32 mouse cellular contexts compared by ENCODE assay signal in the genomic region with DNA sequence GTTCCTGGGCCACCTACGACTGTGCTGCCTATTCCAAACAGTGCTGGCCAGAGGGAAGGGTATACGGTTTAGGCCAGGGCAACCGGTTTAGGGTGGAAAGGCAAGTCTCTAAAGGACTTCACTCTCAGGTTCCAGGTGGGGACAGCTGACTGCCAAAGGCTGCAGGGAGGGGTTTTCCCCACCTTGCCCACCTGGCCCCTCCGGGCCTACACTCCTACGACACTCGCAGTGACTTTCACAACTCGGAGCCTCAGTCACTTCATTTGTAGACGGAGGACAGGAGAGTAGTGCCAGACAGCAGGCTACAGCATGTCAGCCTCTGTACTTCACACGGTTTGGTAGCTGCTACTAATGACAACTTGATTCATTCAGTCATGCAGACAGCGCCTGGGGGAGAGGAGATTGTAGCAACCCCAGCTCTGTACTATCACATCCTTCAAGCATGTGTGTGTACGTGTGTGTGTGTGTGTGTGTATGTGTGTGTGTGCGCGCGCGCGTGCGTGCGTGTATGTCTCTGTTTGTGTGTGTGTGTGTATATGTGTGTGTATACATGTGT. TPM values are rescaled to one million over a fixed set of nuclear protein-coding genes. Genes with fewer than 3 reads are reported as not detected.
A peak's percentile ranks its signal among the peaks of the same experiment; 100 is the strongest.
DNase-seq lines count a peak whose midpoint lies in the region; ATAC-seq and TF ChIP-seq lines count a peak whose summit lies in the region.
"Had no signal": no experiment of that assay in that cellular context is flagged by ENCODE, and none has a peak within 500 bp of the region (broad histone marks: within the 10 kb centered on the region; RNA-seq: fewer than 3 reads in every experiment).

No protein-coding gene starts in this region.

- H3K4me3 ChIP-seq in kidney, postnatal 0 days (replicated peaks; ENCODE audit: low read depth, low read length), result no peak overlapping the region
- no peak overlapping the region for H3K4me3 ChIP-seq in kidney, adult 2 months (ENCODE audit: insufficient read depth, low read depth, low read length)
- H3K4me3 ChIP-seq in embryonic facial prominence, embryonic 14.5 days (ENCODE audit: low read depth, low read length), result no peak overlapping the region
- no peak overlapping the region for H3K4me3 ChIP-seq in limb, embryonic 14.5 days (replicated peaks; ENCODE audit: low read length)
- no peak overlapping the region for H3K4me3 ChIP-seq in forebrain, embryonic 10.5 days
- H3K4me3 ChIP-seq: gastrocnemius, adult 2 months; heart, embryonic 15.5 days; liver, embryonic 12.5 days; megakaryocyte, embryonic 14.5 days; midbrain, embryonic 13.5 days had no signal

- H3K27ac ChIP-seq in kidney, postnatal 0 days, result no peak overlapping the region
- no peak overlapping the region for H3K27ac ChIP-seq in kidney, adult 2 months (ENCODE audit: insufficient read depth, low read depth, low read length)
- no peak overlapping the region for H3K27ac ChIP-seq in embryonic facial prominence, embryonic 14.5 days (replicated peaks; ENCODE audit: low read depth, low read length)
- H3K27ac ChIP-seq in limb, embryonic 14.5 days (replicated peaks; ENCODE audit: low read depth, low read length), result no peak overlapping the region
- H3K27ac ChIP-seq in forebrain, embryonic 10.5 days, result no peak overlapping the region
- H3K27ac ChIP-seq: gastrocnemius, adult 2 months; liver, embryonic 12.5 days; midbrain, embryonic 13.5 days had no signal

- TF ChIP-seq POLR2A in kidney, adult 2 months (IDR thresholded peaks at IDR 0.05; ENCODE audit: low read depth, low read length), result no peak
- TF ChIP-seq POLR2A in limb, embryonic 14.5 days (IDR thresholded peaks at IDR 0.05; ENCODE audit: borderline replicate concordance, extremely low read depth, insufficient read depth, insufficient read length), result no peak

- no peak for ATAC-seq in kidney, postnatal 0 days (replicated peaks; ENCODE audit: low FRiP score, low read depth)
- peak; percentile 68; the same call in 1 of the 2 replicates for ATAC-seq in embryonic facial prominence, embryonic 14.5 days (ENCODE audit: low read depth)
- no peak for ATAC-seq in limb, embryonic 14.5 days (ENCODE audit: low FRiP score, low read depth)
- ATAC-seq: forebrain, embryonic 16.5 days; hindbrain, embryonic 16.5 days; liver, embryonic 12.5 days; liver, postnatal 0 days; midbrain, embryonic 13.5 days had no signal

- no peaks in the 10 kb centered on the region for H3K27me3 ChIP-seq in kidney, postnatal 0 days (ENCODE audit: insufficient read depth, low read length)
- no peaks in the 10 kb centered on the region for H3K27me3 ChIP-seq in kidney, adult 2 months (replicated peaks; ENCODE audit: control insufficient read depth, insufficient read depth, low read length)
- no peaks in the 10 kb centered on the region for H3K27me3 ChIP-seq in embryonic facial prominence, embryonic 14.5 days (replicated peaks; ENCODE audit: control insufficient read depth, insufficient read depth, low read length)
- H3K27me3 ChIP-seq in limb, embryonic 14.5 days (ENCODE audit: control insufficient read depth, insufficient read depth, low read length), result no peaks in the 10 kb centered on the region
- H3K27me3 ChIP-seq in forebrain, embryonic 10.5 days (ENCODE audit: poor library complexity, severe bottlenecking), result no peaks in the 10 kb centered on the region
- H3K27me3 ChIP-seq: heart, embryonic 15.5 days; megakaryocyte, embryonic 14.5 days; midbrain, embryonic 13.5 days had no signal

- H3K4me2 ChIP-seq in kidney, postnatal 0 days (ENCODE audit: low read length), result no peak overlapping the region
- no peak overlapping the region for H3K4me2 ChIP-seq in embryonic facial prominence, embryonic 14.5 days (ENCODE audit: low read depth, low read length)
- H3K4me2 ChIP-seq in limb, embryonic 14.5 days (replicated peaks; ENCODE audit: low read depth, low read length, severe bottlenecking), result no peak overlapping the region
- H3K4me2 ChIP-seq: heart, embryonic 15.5 days; liver, embryonic 12.5 days; midbrain, embryonic 13.5 days had no signal

- H3K36me3 ChIP-seq in kidney, postnatal 0 days (ENCODE audit: insufficient read depth, low read length), result no peaks in the 10 kb centered on the region
- no peaks in the 10 kb centered on the region for H3K36me3 ChIP-seq in kidney, adult 2 months (ENCODE audit: control insufficient read depth, insufficient read depth, low read length)
- no peaks in the 10 kb centered on the region for H3K36me3 ChIP-seq in embryonic facial prominence, embryonic 14.5 days (ENCODE audit: control insufficient read depth, insufficient read depth, low read length)
- no peaks in the 10 kb centered on the region for H3K36me3 ChIP-seq in limb, embryonic 14.5 days (ENCODE audit: control insufficient read depth, insufficient read depth, low read length)
- no peaks in the 10 kb centered on the region for H3K36me3 ChIP-seq in forebrain, embryonic 10.5 days (replicated peaks)
- H3K36me3 ChIP-seq: heart, embryonic 15.5 days; liver, embryonic 12.5 days; midbrain, embryonic 13.5 days had no signal

- H3K9ac ChIP-seq in kidney, postnatal 0 days (ENCODE audit: low read depth, low read length), result peak overlapping the region; percentile 1; the same call in 1 of the 2 replicates
- H3K9ac ChIP-seq in embryonic facial prominence, embryonic 14.5 days (ENCODE audit: low read depth, low read length), result no peak overlapping the region
- H3K9ac ChIP-seq in limb, embryonic 14.5 days (ENCODE audit: low read depth, low read length, severe bottlenecking), result no peak overlapping the region
- H3K9ac ChIP-seq: heart, embryonic 15.5 days; liver, embryonic 12.5 days; liver, postnatal 0 days; midbrain, embryonic 13.5 days had no signal

- peaks cover 15% of the 10 kb centered on the region for H3K4me1 ChIP-seq in kidney, postnatal 0 days (replicated peaks; ENCODE audit: insufficient read depth, low read length)
- H3K4me1 ChIP-seq in kidney, adult 2 months (ENCODE audit: control insufficient read depth, insufficient read depth, low read length), result 0 out of 2 replicates have a peak, but pooled peaks cover 2% of the 10 kb centered on the region
- peaks cover 18% of the 10 kb centered on the region for H3K4me1 ChIP-seq in embryonic facial prominence, embryonic 14.5 days (ENCODE audit: control insufficient read depth, insufficient read depth, low read length)
- H3K4me1 ChIP-seq in limb, embryonic 14.5 days (ENCODE audit: control insufficient read depth, insufficient read depth, low read length), result peaks cover 20% of the 10 kb centered on the region
- peaks cover 19% of the 10 kb centered on the region for H3K4me1 ChIP-seq in forebrain, embryonic 10.5 days

- no peak for DNase-seq in kidney, postnatal 0 days (ENCODE audit: low spot score)
- DNase-seq in kidney, adult 2 months, result no peak
- DNase-seq in retina, postnatal 1 day, result peak; percentile 73
- no peak for DNase-seq in retina, embryonic 14.5 days (ENCODE audit: low spot score)
- DNase-seq in embryonic facial prominence, embryonic 14.5 days (ENCODE audit: low spot score), result peak; percentile 78
- peak; percentile 42 for DNase-seq in limb, embryonic 14.5 days (ENCODE audit: low spot score)
- no peak for DNase-seq in forebrain, embryonic 10.5 days (ENCODE audit: extremely low spot score, low spot score)
- DNase-seq: adrenal gland, postnatal 36 days; B cell, adult 2 months; cerebellum, adult 18-20 months; cerebellum, postnatal 25 days; gastrocnemius, adult 2 months; kidney, adult 18-20 months; kidney, postnatal 10 days; layer of hippocampus, adult 9-11 months; liver, postnatal 0 days; right cerebral cortex, postnatal 25 days; spleen, adult 18-20 months; thymus, adult 2 months; thymus, postnatal 36 days had no signal

- no peaks in the 10 kb centered on the region for H3K9me3 ChIP-seq in kidney, postnatal 0 days (replicated peaks; ENCODE audit: low read length)
- no peaks in the 10 kb centered on the region for H3K9me3 ChIP-seq in embryonic facial prominence, embryonic 14.5 days (ENCODE audit: control insufficient read depth, low read length)
- no peaks in the 10 kb centered on the region for H3K9me3 ChIP-seq in limb, embryonic 14.5 days (ENCODE audit: control insufficient read depth, low read length)
- H3K9me3 ChIP-seq in forebrain, embryonic 10.5 days, result no peaks in the 10 kb centered on the region
- H3K9me3 ChIP-seq: heart, embryonic 15.5 days; liver, embryonic 12.5 days; megakaryocyte, embryonic 14.5 days; midbrain, embryonic 13.5 days had no signal

- 77% methylated on average over 18 of the region's 18 CpGs for WGBS in kidney, postnatal 0 days
- 86% methylated on average over 18 of the region's 18 CpGs for WGBS in kidney, adult 2 months
- 74% methylated on average over 18 of the region's 18 CpGs for WGBS in embryonic facial prominence, embryonic 14.5 days
- WGBS in limb, embryonic 14.5 days, result 77% methylated on average over 18 of the region's 18 CpGs
- WGBS in forebrain, embryonic 10.5 days, result 88% methylated on average over 18 of the region's 18 CpGs

- TF ChIP-seq CTCF in kidney, postnatal 0 days (IDR thresholded peaks at IDR 0.05; ENCODE audit: low read depth), result no peak
- TF ChIP-seq CTCF in kidney, adult 2 months (conservative IDR thresholded peaks at IDR 0.05; ENCODE audit: insufficient read depth, insufficient read length, low read depth, low read length), result no peak

RNA-seq across cellular contexts. Expression of gene Ppp1r13b, which starts 20.6 kb away (rescaled TPM):
- 14.6 and 16.7 TPM in 2 replicates for polyA plus RNA-seq in kidney, postnatal 0 days (2015; fragmentation: Nextera tagmentation; extraction: Ambion mirVana)
- 11.2 and 11.7 TPM in 2 replicates for polyA plus RNA-seq in kidney, adult 2 months (2012; rRNA removed)
- polyA plus RNA-seq in embryonic facial prominence, embryonic 14.5 days (2014; fragmentation: Nextera tagmentation; extraction: Ambion mirVana), result 15.3 and 17.2 TPM in 2 replicates
- 16.8 and 18.5 TPM in 2 replicates for polyA plus RNA-seq in limb, embryonic 14.5 days (2012; rRNA removed)
- polyA plus RNA-seq in limb, embryonic 14.5 days (2014; fragmentation: Nextera tagmentation; extraction: Ambion mirVana), result 17.3 and 19.4 TPM in 2 replicates
- polyA plus RNA-seq in forebrain, embryonic 10.5 days (2016; fragmentation: Nextera tagmentation; extraction: Ambion mirVana), result 2.9 and 3.1 TPM in 2 replicates

RNA-seq across cellular contexts. Expression of gene Atp5mpl, which starts 38.3 kb away (rescaled TPM):
- polyA plus RNA-seq in kidney, postnatal 0 days (2015; fragmentation: Nextera tagmentation; extraction: Ambion mirVana), result 1,132 and 1,318 TPM in 2 replicates
- 91.8 and 126 TPM in 2 replicates for polyA plus RNA-seq in kidney, adult 2 months (2012; rRNA removed)
- polyA plus RNA-seq in embryonic facial prominence, embryonic 14.5 days (2014; fragmentation: Nextera tagmentation; extraction: Ambion mirVana), result 670 and 799 TPM in 2 replicates
- polyA plus RNA-seq in limb, embryonic 14.5 days (2012; rRNA removed), result 162 and 174 TPM in 2 replicates
- polyA plus RNA-seq in limb, embryonic 14.5 days (2014; fragmentation: Nextera tagmentation; extraction: Ambion mirVana), result 598 and 677 TPM in 2 replicates
- 565 and 608 TPM in 2 replicates for polyA plus RNA-seq in forebrain, embryonic 10.5 days (2016; fragmentation: Nextera tagmentation; extraction: Ambion mirVana)

RNA-seq across cellular contexts. Expression of gene Tdrd9, which starts 42.9 kb away (rescaled TPM):
- 0.18 and 0.32 TPM in 2 replicates for polyA plus RNA-seq in kidney, postnatal 0 days (2015; fragmentation: Nextera tagmentation; extraction: Ambion mirVana)
- polyA plus RNA-seq in kidney, adult 2 months (2012; rRNA removed), result 0.07 TPM in 1 of 2 replicates, not detected in the other
- 0.21 and 0.34 TPM in 2 replicates for polyA plus RNA-seq in embryonic facial prominence, embryonic 14.5 days (2014; fragmentation: Nextera tagmentation; extraction: Ambion mirVana)
- 0.78 and 0.81 TPM in 2 replicates for polyA plus RNA-seq in limb, embryonic 14.5 days (2012; rRNA removed)
- polyA plus RNA-seq in limb, embryonic 14.5 days (2014; fragmentation: Nextera tagmentation; extraction: Ambion mirVana), result 0.23 and 0.40 TPM in 2 replicates
- polyA plus RNA-seq in forebrain, embryonic 10.5 days (2016; fragmentation: Nextera tagmentation; extraction: Ambion mirVana), result 1.1 and 1.9 TPM in 2 replicates

RNA-seq across cellular contexts. Expression of gene Rd3l, which starts 52.6 kb away (rescaled TPM):
- polyA plus RNA-seq in kidney, postnatal 0 days (2015; fragmentation: Nextera tagmentation; extraction: Ambion mirVana), result not detected in 2 replicates
- not detected in 2 replicates for polyA plus RNA-seq in kidney, adult 2 months (2012; rRNA removed)
- not detected in 2 replicates for polyA plus RNA-seq in embryonic facial prominence, embryonic 14.5 days (2014; fragmentation: Nextera tagmentation; extraction: Ambion mirVana)
- polyA plus RNA-seq in limb, embryonic 14.5 days (2012; rRNA removed), result not detected in 2 replicates
- not detected in 2 replicates for polyA plus RNA-seq in limb, embryonic 14.5 days (2014; fragmentation: Nextera tagmentation; extraction: Ambion mirVana)
- not detected in 2 replicates for polyA plus RNA-seq in forebrain, embryonic 10.5 days (2016; fragmentation: Nextera tagmentation; extraction: Ambion mirVana)
- polyA plus RNA-seq: brain, embryonic 14.5 days; forebrain, embryonic 11.5 days; forebrain, embryonic 16.5 days; hindbrain, embryonic 11.5 days; hindbrain, embryonic 16.5 days; intestine, embryonic 14.5 days; limb, embryonic 11.5 days; liver, embryonic 12.5 days; liver, postnatal 0 days; midbrain, embryonic 13.5 days; neural tube, embryonic 14.5 days; thymus, adult 2 months had no signal

Comparison
In these comparisons a context has a peak if more than half of its experiments do, and no peak if none do; other contexts are left out.
1. DNase-seq: peak in retina, postnatal 1 day (single experiment), embryonic facial prominence, embryonic 14.5 days (single experiment) and limb, embryonic 14.5 days (single experiment); none in kidney, postnatal 0 days (single experiment), kidney, adult 2 months (single experiment), retina, embryonic 14.5 days (single experiment) and forebrain, embryonic 10.5 days (single experiment).